Mouse (Mus musculus) heart, postnatal 0 days (tissue): ENCODE data around the gene Lingo3.

ENCODE experiments used
- CTCF ChIP-seq: IDR thresholded peaks from 2 replicates; pipeline ENCODE4 v1.5.1; 2016; ENCODE audit warnings: antibody characterized with exemption, control low read depth, low read depth
- EP300 ChIP-seq: IDR thresholded peaks from 2 replicates; pipeline ENCODE4 v1.6.1; 2016; ENCODE audit warnings: antibody characterized with exemption, low read depth

- TF ChIP-seq EP300 (no peak), CTCF (peak; percentile 67)
Observed at GRCm38 (mm10) chr10:80881301-80881700, 37.5 kb upstream of the Lingo3 start.
